16 mouse cellular contexts compared by ENCODE assay signal in the genomic region with DNA sequence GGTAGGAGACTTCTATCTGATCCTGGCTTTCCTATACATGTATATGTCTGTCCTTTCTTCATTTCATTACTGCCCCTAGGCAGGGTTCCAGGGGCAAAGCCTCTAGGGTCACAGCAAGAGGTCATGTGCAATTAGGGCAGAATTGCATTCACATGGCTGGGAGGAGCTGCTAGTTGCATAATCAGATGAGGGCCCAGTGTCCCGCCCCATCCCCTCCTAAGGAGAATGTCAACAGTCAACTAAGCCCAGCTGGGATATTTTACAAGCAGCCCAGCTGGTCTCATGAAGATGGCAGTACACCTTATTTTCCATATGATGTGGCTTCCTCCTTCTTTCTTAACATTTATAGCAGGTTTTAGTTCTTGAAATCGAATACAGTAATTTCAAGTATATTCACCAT.
"Had no signal": no experiment of that assay in that cellular context is flagged by ENCODE, and none has a peak within 500 bp of the region (broad histone marks: within the 10 kb centered on the region; RNA-seq: fewer than 3 reads in every experiment).

No protein-coding gene starts in this region.

- H3K4me1 ChIP-seq: intestine, embryonic 15.5 days; kidney, embryonic 15.5 days; liver, embryonic 15.5 days; megakaryocyte, embryonic 14.5 days; midbrain, embryonic 15.5 days; neural tube, embryonic 12.5 days; stomach, embryonic 15.5 days had no signal

- H3K27me3 ChIP-seq: intestine, embryonic 15.5 days; kidney, embryonic 15.5 days; liver, embryonic 15.5 days; megakaryocyte, embryonic 14.5 days; midbrain, embryonic 15.5 days; neural tube, embryonic 12.5 days; stomach, embryonic 15.5 days had no signal

- ATAC-seq: intestine, embryonic 15.5 days; midbrain, embryonic 15.5 days had no signal

- DNase-seq: kidney, adult 18-20 months; kidney, postnatal 14 days; right cerebral cortex, postnatal 14 days; thymus, adult 2 months; thymus, postnatal 25 days had no signal

- H3K36me3 ChIP-seq: intestine, embryonic 15.5 days; kidney, embryonic 15.5 days; limb, embryonic 10.5 days; liver, embryonic 15.5 days; midbrain, embryonic 15.5 days; neural tube, embryonic 12.5 days; stomach, embryonic 15.5 days had no signal

- H3K4me3 ChIP-seq: intestine, embryonic 15.5 days; kidney, embryonic 15.5 days; left cerebral cortex, adult 2 months; limb, embryonic 10.5 days; liver, embryonic 15.5 days; megakaryocyte, embryonic 14.5 days; midbrain, embryonic 15.5 days; neural tube, embryonic 12.5 days; stomach, embryonic 15.5 days had no signal

- H3K4me2 ChIP-seq: intestine, embryonic 15.5 days; kidney, embryonic 15.5 days; liver, embryonic 11.5 days; liver, embryonic 15.5 days; midbrain, embryonic 11.5 days; midbrain, embryonic 15.5 days; neural tube, embryonic 12.5 days; stomach, embryonic 15.5 days had no signal

- H3K9ac ChIP-seq: intestine, embryonic 15.5 days; kidney, embryonic 15.5 days; liver, embryonic 15.5 days; midbrain, embryonic 15.5 days; neural tube, embryonic 12.5 days; stomach, embryonic 15.5 days had no signal

- H3K9me3 ChIP-seq: intestine, embryonic 15.5 days; kidney, embryonic 15.5 days; limb, embryonic 10.5 days; liver, embryonic 15.5 days; midbrain, embryonic 15.5 days; neural tube, embryonic 12.5 days; stomach, embryonic 15.5 days had no signal

- H3K27ac ChIP-seq: intestine, embryonic 15.5 days; kidney, embryonic 15.5 days; left cerebral cortex, adult 2 months; limb, embryonic 10.5 days; liver, embryonic 15.5 days; midbrain, embryonic 15.5 days; neural tube, embryonic 12.5 days; stomach, embryonic 15.5 days had no signal
